ENCODE assay signal across 9 mouse cellular contexts in the genomic region with DNA sequence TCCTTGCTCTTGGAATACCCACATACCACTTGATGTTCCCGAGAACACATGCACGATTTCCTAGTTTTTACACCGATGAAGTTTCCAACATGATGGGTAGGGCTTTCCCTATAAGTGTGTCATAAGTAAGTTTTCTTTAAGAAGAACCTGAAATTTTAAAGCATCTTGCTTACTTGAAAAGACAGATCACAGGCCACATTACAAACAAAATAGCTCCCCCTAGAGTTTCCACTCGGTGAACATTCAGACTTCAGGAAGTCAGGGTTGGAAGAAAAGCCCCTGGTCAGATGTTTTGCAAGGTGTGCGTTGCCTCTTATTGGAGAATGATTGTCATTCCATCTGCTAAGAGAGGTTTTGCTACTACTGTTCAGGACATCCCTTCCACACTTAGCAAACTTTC.
DNase-seq lines count a peak whose midpoint lies in the region; ATAC-seq and TF ChIP-seq lines count a peak whose summit lies in the region.
"Had no signal": no experiment of that assay in that cellular context is flagged by ENCODE, and none has a peak within 500 bp of the region (broad histone marks: within the 10 kb centered on the region; RNA-seq: fewer than 3 reads in every experiment).

No protein-coding gene starts in this region.

- TF ChIP-seq CTCF in forebrain, postnatal 0 days (IDR thresholded peaks at IDR 0.05; ENCODE audit: low read depth), result peak; percentile 53
- TF ChIP-seq CTCF in liver, postnatal 0 days (IDR thresholded peaks at IDR 0.05; ENCODE audit: low read depth), result peak; percentile 37

- H3K9ac ChIP-seq in forebrain, postnatal 0 days, result no peak overlapping the region
- no peak overlapping the region for H3K9ac ChIP-seq in forebrain, embryonic 11.5 days (ENCODE audit: low read length)
- no peak overlapping the region for H3K9ac ChIP-seq in liver, postnatal 0 days (replicated peaks)
- H3K9ac ChIP-seq in liver, embryonic 12.5 days, result no peak overlapping the region
- H3K9ac ChIP-seq in embryonic facial prominence, embryonic 14.5 days (ENCODE audit: low read depth, low read length), result no peak overlapping the region
- H3K9ac ChIP-seq in hindbrain, embryonic 13.5 days, result no peak overlapping the region
- H3K9ac ChIP-seq: liver, embryonic 13.5 days had no signal

- ATAC-seq in forebrain, postnatal 0 days, result no peak
- ATAC-seq in forebrain, embryonic 11.5 days (replicated peaks; ENCODE audit: low FRiP score), result no peak
- no peak for ATAC-seq in liver, postnatal 0 days
- ATAC-seq in liver, embryonic 12.5 days, result no peak
- ATAC-seq in embryonic facial prominence, embryonic 14.5 days (ENCODE audit: low read depth), result no peak
- ATAC-seq in hindbrain, embryonic 13.5 days (ENCODE audit: low FRiP score), result no peak

- TF ChIP-seq EP300 in liver, postnatal 0 days (IDR thresholded peaks at IDR 0.05; ENCODE audit: low read depth), result no peak

- H3K9me3 ChIP-seq in forebrain, postnatal 0 days (ENCODE audit: low read length), result no peaks in the 10 kb centered on the region
- no peaks in the 10 kb centered on the region for H3K9me3 ChIP-seq in forebrain, embryonic 11.5 days (ENCODE audit: control insufficient read depth, low read length)
- H3K9me3 ChIP-seq in liver, postnatal 0 days (ENCODE audit: low read length), result no peaks in the 10 kb centered on the region
- no peaks in the 10 kb centered on the region for H3K9me3 ChIP-seq in liver, embryonic 12.5 days (replicated peaks)
- H3K9me3 ChIP-seq in embryonic facial prominence, embryonic 14.5 days (ENCODE audit: control insufficient read depth, low read length), result no peaks in the 10 kb centered on the region
- no peaks in the 10 kb centered on the region for H3K9me3 ChIP-seq in hindbrain, embryonic 13.5 days
- H3K9me3 ChIP-seq: liver, embryonic 13.5 days had no signal

- H3K36me3 ChIP-seq in forebrain, postnatal 0 days (ENCODE audit: insufficient read depth), result no peaks in the 10 kb centered on the region
- no peaks in the 10 kb centered on the region for H3K36me3 ChIP-seq in forebrain, embryonic 11.5 days (ENCODE audit: control insufficient read depth, insufficient read depth, low read length)
- H3K36me3 ChIP-seq in liver, postnatal 0 days (replicated peaks; ENCODE audit: insufficient read depth, low read length), result no peaks in the 10 kb centered on the region
- H3K36me3 ChIP-seq in liver, embryonic 12.5 days, result no peaks in the 10 kb centered on the region
- H3K36me3 ChIP-seq in embryonic facial prominence, embryonic 14.5 days (ENCODE audit: control insufficient read depth, insufficient read depth, low read length), result no peaks in the 10 kb centered on the region
- no peaks in the 10 kb centered on the region for H3K36me3 ChIP-seq in hindbrain, embryonic 13.5 days
- H3K36me3 ChIP-seq: liver, embryonic 13.5 days had no signal

- 56% methylated on average over 5 of the region's 5 CpGs for WGBS in forebrain, postnatal 0 days
- 60% methylated on average over 5 of the region's 5 CpGs for WGBS in forebrain, embryonic 11.5 days
- 52% methylated on average over 5 of the region's 5 CpGs for WGBS in liver, postnatal 0 days (ENCODE audit: insufficient replicate concordance)
- 51% methylated on average over 5 of the region's 5 CpGs for WGBS in liver, embryonic 12.5 days (ENCODE audit: insufficient replicate concordance)
- 55% methylated on average over 5 of the region's 5 CpGs for WGBS in embryonic facial prominence, embryonic 14.5 days
- 74% methylated on average over 5 of the region's 5 CpGs for WGBS in hindbrain, embryonic 13.5 days

- no peak overlapping the region for H3K4me2 ChIP-seq in forebrain, postnatal 0 days (ENCODE audit: low read depth)
- H3K4me2 ChIP-seq in forebrain, embryonic 11.5 days (ENCODE audit: low read depth, low read length, severe bottlenecking), result no peak overlapping the region
- H3K4me2 ChIP-seq in liver, postnatal 0 days (ENCODE audit: low read depth, low read length), result no peak overlapping the region
- no peak overlapping the region for H3K4me2 ChIP-seq in liver, embryonic 12.5 days
- no peak overlapping the region for H3K4me2 ChIP-seq in embryonic facial prominence, embryonic 14.5 days (ENCODE audit: low read depth, low read length)
- no peak overlapping the region for H3K4me2 ChIP-seq in hindbrain, embryonic 13.5 days
- H3K4me2 ChIP-seq: liver, embryonic 13.5 days had no signal

- H3K4me3 ChIP-seq in forebrain, postnatal 0 days (ENCODE audit: low read depth, low read length), result no peak overlapping the region
- no peak overlapping the region for H3K4me3 ChIP-seq in forebrain, embryonic 11.5 days (ENCODE audit: low read depth, low read length)
- H3K4me3 ChIP-seq in liver, postnatal 0 days (ENCODE audit: low read depth, low read length), result no peak overlapping the region
- H3K4me3 ChIP-seq in liver, embryonic 12.5 days, result no peak overlapping the region
- H3K4me3 ChIP-seq in embryonic facial prominence, embryonic 14.5 days (ENCODE audit: low read depth, low read length), result no peak overlapping the region
- no peak overlapping the region for H3K4me3 ChIP-seq in hindbrain, embryonic 13.5 days
- H3K4me3 ChIP-seq: liver, embryonic 13.5 days had no signal

- no peak overlapping the region for H3K27ac ChIP-seq in forebrain, postnatal 0 days (ENCODE audit: low read depth, low read length)
- H3K27ac ChIP-seq in forebrain, embryonic 11.5 days (ENCODE audit: low read depth, low read length), result no peak overlapping the region
- H3K27ac ChIP-seq in liver, postnatal 0 days (ENCODE audit: low read depth), result no peak overlapping the region
- no peak overlapping the region for H3K27ac ChIP-seq in liver, embryonic 12.5 days
- H3K27ac ChIP-seq in embryonic facial prominence, embryonic 14.5 days (replicated peaks; ENCODE audit: low read depth, low read length), result no peak overlapping the region; the same call in 1 of the 2 replicates
- no peak overlapping the region for H3K27ac ChIP-seq in hindbrain, embryonic 13.5 days
- H3K27ac ChIP-seq: liver, embryonic 13.5 days had no signal

- H3K4me1 ChIP-seq in forebrain, postnatal 0 days (ENCODE audit: insufficient read depth), result no peaks in the 10 kb centered on the region; the same call in 1 of the 2 replicates
- peaks cover 9% of the 10 kb centered on the region; the same call in 1 of the 2 replicates for H3K4me1 ChIP-seq in forebrain, embryonic 11.5 days (replicated peaks; ENCODE audit: control insufficient read depth, insufficient read depth, low read length)
- H3K4me1 ChIP-seq in liver, postnatal 0 days (ENCODE audit: insufficient read depth), result no peaks in the 10 kb centered on the region
- H3K4me1 ChIP-seq in liver, embryonic 12.5 days, result no peaks in the 10 kb centered on the region
- 0 out of 2 replicates have a peak, but pooled peaks cover 8% of the 10 kb centered on the region for H3K4me1 ChIP-seq in embryonic facial prominence, embryonic 14.5 days (ENCODE audit: control insufficient read depth, insufficient read depth, low read length)
- H3K4me1 ChIP-seq in hindbrain, embryonic 13.5 days (replicated peaks), result peaks cover 14% of the 10 kb centered on the region
- H3K4me1 ChIP-seq: liver, embryonic 13.5 days had no signal

- H3K27me3 ChIP-seq in forebrain, postnatal 0 days (ENCODE audit: insufficient read depth, low read length), result no peaks in the 10 kb centered on the region
- no peaks in the 10 kb centered on the region for H3K27me3 ChIP-seq in forebrain, embryonic 11.5 days (ENCODE audit: control insufficient read depth, insufficient read depth, low read length)
- no peaks in the 10 kb centered on the region for H3K27me3 ChIP-seq in liver, postnatal 0 days (ENCODE audit: insufficient read depth, low read length)
- no peaks in the 10 kb centered on the region for H3K27me3 ChIP-seq in liver, embryonic 12.5 days (replicated peaks)
- no peaks in the 10 kb centered on the region for H3K27me3 ChIP-seq in embryonic facial prominence, embryonic 14.5 days (replicated peaks; ENCODE audit: control insufficient read depth, insufficient read depth, low read length)
- no peaks in the 10 kb centered on the region for H3K27me3 ChIP-seq in hindbrain, embryonic 13.5 days
- H3K27me3 ChIP-seq: liver, embryonic 13.5 days had no signal

- no peak for DNase-seq in forebrain, postnatal 0 days
- no peak for DNase-seq in forebrain, embryonic 11.5 days (ENCODE audit: low spot score)
- DNase-seq in liver, postnatal 0 days, result no peak
- DNase-seq in embryonic facial prominence, embryonic 14.5 days (ENCODE audit: low spot score), result peak; percentile 76
- DNase-seq in lung, postnatal 36 days, result peak; percentile 72
- DNase-seq in ovary, adult 18-20 months (ENCODE audit: low spot score), result no peak
- DNase-seq: liver, embryonic 13.5 days had no signal

Comparison
In these comparisons a context has a peak if more than half of its experiments do, and no peak if none do; other contexts are left out.
1. DNase-seq: peak in embryonic facial prominence, embryonic 14.5 days (single experiment) and lung, postnatal 36 days (single experiment); none in forebrain, postnatal 0 days (single experiment), forebrain, embryonic 11.5 days (single experiment), liver, postnatal 0 days (single experiment) and ovary, adult 18-20 months (single experiment).